Mouse (Mus musculus) midbrain, embryonic 14.5 days (tissue): ENCODE data around the gene Nfu1. TPM values are rescaled to one million over a fixed set of nuclear protein-coding genes. Genes with fewer than 3 reads are reported as not detected.
"Not testable (repeated sequence)": the region's sequence is repeated elsewhere in the genome, so short reads cannot be mapped to it uniquely, and the experiment has no call there.

Experiments
- ATAC-seq: fragments of 200-750 bp; cut with Nextera tagmentation; 2 replicates; pipeline ENCODE4 v1.8.0; 2017; ENCODE audit warnings: moderate number of reproducible peaks, moderate library complexity; ENCODE audit not compliant: low FRiP score, low TSS enrichment
- DNase-seq: peaks from one replicate; pipeline ENCODE4 v3.0.0-alpha.2; 2015
- H3K27ac ChIP-seq: fragments of 300-500 bp; sonication (generic); replicated peaks from 2 replicates; pipeline ENCODE4 v1.5.1; 2014; ENCODE audit warnings: mild to moderate bottlenecking, low read depth, low read length, moderate library complexity
- H3K27me3 ChIP-seq: fragments of 300-500 bp; sonication (generic); 2 replicates; pipeline ENCODE4 v1.6.1; 2014; ENCODE audit warnings: low read length, control low read depth, mixed read lengths; ENCODE audit not compliant: control insufficient read depth, insufficient read depth
- H3K36me3 ChIP-seq: fragments of 300-500 bp; sonication (generic); 2 replicates; pipeline ENCODE4 v1.6.1; 2014; ENCODE audit warnings: low read length, control low read depth; ENCODE audit not compliant: control insufficient read depth, insufficient read depth
- H3K4me1 ChIP-seq: fragments of 300-500 bp; sonication (generic); 2 replicates; pipeline ENCODE4 v1.6.1; 2014; ENCODE audit warnings: mild to moderate bottlenecking, antibody characterized with exemption, low read length, control low read depth; ENCODE audit not compliant: control insufficient read depth, insufficient read depth
- H3K4me2 ChIP-seq: fragments of 300-500 bp; sonication (generic); 2 replicates; pipeline ENCODE4 v1.6.1; 2014; ENCODE audit warnings: mild to moderate bottlenecking, low read length, moderate library complexity
- H3K4me3 ChIP-seq: fragments of 300-500 bp; sonication (generic); replicated peaks from 2 replicates; pipeline ENCODE4 v1.5.1; 2014; ENCODE audit warnings: low read depth, low read length
- H3K9ac ChIP-seq: fragments of 300-500 bp; sonication (generic); replicated peaks from 2 replicates; pipeline ENCODE4 v1.6.1; 2014; ENCODE audit warnings: mild to moderate bottlenecking, low read length, moderate library complexity
- H3K9me3 ChIP-seq: fragments of 300-500 bp; sonication (generic); 2 replicates; pipeline ENCODE4 v1.6.1; 2016; ENCODE audit warnings: low read length, control low read depth, mixed read lengths; ENCODE audit not compliant: control insufficient read depth
- WGBS: fragments of 180-500 bp; shearing (Covaris S2); extraction: QIAGEN DNeasy Blood & Tissue Kit; methylation state at CpG from one replicate; pipeline ENCODE4 v1.1.7; 2014; 5-methylcytosine and 5-hydroxymethylcytosine counted together
- polyA plus RNA-seq: library from polyadenylated mRNA; unstranded; fragments of >200 nt; fragmentation: Nextera tagmentation; extraction: Ambion mirVana; gene quantifications from 2 replicates; pipeline ENCODE4 v1.2.1, GENCODE M21; 2014

Gene Nfu1
- polyA plus RNA-seq, 1 experiment from 2014 or later = 130 TPM

DNA sequence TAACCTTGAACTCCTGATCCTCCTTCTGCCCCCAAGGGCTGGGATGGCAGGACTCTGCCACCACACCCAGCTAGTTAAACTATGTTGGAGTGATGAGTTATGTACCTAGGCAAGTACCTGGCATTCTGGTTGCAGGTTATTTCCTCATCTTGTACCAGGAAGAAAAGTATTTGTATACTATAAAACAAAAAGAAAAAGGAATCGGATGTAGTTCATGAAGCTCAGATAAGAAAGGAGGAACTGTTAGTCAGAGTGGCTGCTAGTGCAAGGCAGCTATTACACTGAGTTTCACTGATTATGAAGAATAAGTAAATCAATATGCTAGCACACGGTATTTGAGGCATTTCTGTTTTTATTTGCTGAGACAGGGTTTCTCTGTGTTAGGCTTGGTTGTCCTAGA lies 35.9 kb downstream of the Nfu1 start:
- H3K4me3 ChIP-seq = no peak overlapping the region
- no peak for ATAC-seq
- H3K27me3 ChIP-seq = no peaks in the 10 kb centered on the region
- H3K4me2 ChIP-seq = no peak overlapping the region
- no peak overlapping the region for H3K9ac ChIP-seq
- no peak overlapping the region for H3K27ac ChIP-seq
- no peak for DNase-seq
- 92% methylated on average over 2 of the region's 2 CpGs for WGBS
- peaks cover 7% of the 10 kb centered on the region for H3K4me1 ChIP-seq
- no peaks in the 10 kb centered on the region for H3K9me3 ChIP-seq
- peaks cover 3% of the 10 kb centered on the region; the same call in 1 of the 2 replicates for H3K36me3 ChIP-seq

DNA sequence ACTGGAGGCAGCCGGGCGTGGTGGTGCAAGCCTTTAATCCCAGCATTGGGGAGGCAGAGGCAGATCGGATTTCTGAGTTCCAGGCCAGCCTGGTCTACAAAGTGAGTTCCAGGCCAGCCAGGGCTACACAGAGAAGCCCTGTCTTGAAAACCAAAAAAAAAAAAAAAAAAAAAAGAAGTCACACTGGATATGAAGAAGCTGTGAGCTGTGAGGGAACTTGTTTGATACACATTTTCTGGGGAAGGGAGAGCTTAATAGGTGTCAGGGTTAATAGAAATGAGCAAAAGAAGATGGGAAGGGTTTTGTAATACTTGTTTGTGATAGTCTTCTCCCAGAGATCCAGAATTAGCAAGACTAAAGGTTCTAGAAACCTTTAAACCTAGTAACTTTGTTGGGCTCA lies 36.5 kb downstream of the Nfu1 start:
- 63% methylated on average over 3 of the region's 3 CpGs for WGBS
- Histone ChIP-seq H3K36me3 (peaks cover 3% of the 10 kb centered on the region; the same call in 1 of the 2 replicates), H3K4me3 (no peak overlapping the region), H3K27ac (no peak overlapping the region), H3K27me3 (no peaks in the 10 kb centered on the region), H3K9me3 (no peaks in the 10 kb centered on the region), H3K4me1 (peaks cover 7% of the 10 kb centered on the region), H3K9ac (no peak overlapping the region), H3K4me2 (no peak overlapping the region)
- DNase-seq (no peak), ATAC-seq (no peak)

DNA sequence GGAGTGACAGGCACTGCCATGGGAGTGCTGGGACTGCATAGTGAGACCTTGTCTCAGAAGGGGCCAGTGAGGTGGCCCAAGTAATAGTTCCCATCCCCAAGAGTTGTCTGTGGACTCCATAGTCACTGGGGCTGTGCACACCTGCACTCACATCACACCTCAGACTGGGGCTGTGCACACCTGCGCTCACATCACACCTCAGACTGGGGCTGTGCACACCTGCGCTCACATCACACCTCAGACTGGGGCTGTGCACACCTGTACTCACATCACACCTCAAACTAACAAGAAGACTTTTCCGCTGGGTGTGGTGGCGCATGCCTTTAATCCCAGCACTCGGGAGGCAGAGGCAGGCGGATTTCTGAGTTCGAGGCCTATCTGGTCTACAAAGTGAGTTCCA lies 39.7 kb downstream of the Nfu1 start:
- not testable (repeated sequence) for H3K27me3 ChIP-seq, H3K4me3 ChIP-seq, H3K27ac ChIP-seq, H3K9ac ChIP-seq, H3K4me1 ChIP-seq, H3K9me3 ChIP-seq, H3K4me2 ChIP-seq, ATAC-seq, DNase-seq
- peaks cover 26% of the 10 kb centered on the region for H3K36me3 ChIP-seq
- over 99% methylated on average over 7 of the region's 7 CpGs for WGBS

DNA sequence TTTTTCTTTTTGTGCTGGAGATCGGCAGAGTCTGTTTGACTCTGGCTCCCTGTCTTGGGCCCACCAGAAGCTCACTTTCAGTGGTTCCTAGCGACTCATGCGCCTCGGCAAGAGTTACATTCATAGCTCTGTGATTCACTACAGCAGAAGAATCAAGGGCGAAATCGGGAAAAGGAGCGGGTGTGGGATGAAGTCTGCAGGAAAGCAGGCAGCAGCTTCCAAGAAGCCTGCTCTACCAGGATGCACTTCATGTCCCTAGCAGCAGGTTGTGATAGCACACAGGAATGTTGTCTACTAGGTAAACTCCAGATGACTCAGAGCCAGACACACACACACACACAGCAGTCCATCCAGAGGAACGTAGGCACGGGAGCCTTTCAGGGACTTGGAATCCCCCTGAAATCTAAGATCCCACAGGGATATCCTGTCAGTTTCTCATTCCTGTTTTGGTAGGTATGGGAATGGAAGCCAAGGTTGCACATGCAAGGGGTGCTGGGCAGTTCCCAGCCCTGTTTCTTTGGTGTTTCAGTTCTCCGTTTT lies 42.9 kb downstream of the Nfu1 start:
- no peak for DNase-seq
- H3K4me2 ChIP-seq = no peak overlapping the region
- 95% methylated on average over 10 of the region's 10 CpGs for WGBS
- no peak overlapping the region for H3K4me3 ChIP-seq
- ATAC-seq = no peak
- H3K36me3 ChIP-seq = peaks cover 56% of the 10 kb centered on the region
- H3K27ac ChIP-seq = no peak overlapping the region
- H3K9ac ChIP-seq = no peak overlapping the region
- H3K9me3 ChIP-seq = no peaks in the 10 kb centered on the region
- H3K27me3 ChIP-seq = no peaks in the 10 kb centered on the region
- no peaks in the 10 kb centered on the region for H3K4me1 ChIP-seq

DNA sequence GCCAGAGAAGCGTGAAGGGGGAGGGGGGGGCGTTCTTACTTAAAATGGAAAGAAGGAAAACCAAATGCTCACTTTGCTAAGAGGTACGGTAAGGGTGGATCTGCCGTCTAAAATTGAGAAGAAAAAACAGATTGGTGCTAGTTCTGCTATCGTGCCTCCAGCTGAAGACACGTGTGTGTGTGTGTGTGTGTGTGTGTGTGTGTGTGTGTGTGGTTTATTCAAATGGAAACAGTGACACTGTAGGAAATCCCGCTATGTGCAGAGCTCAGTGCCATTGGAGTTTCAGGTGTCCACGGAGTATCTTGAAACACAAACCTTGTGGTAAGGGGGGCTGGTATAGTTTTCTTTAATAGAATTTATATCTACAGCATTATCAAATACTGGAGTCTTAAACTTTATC lies 45.2 kb downstream of the Nfu1 start:
- 95% methylated on average over 8 of the region's 8 CpGs for WGBS
- no peak for ATAC-seq

DNA sequence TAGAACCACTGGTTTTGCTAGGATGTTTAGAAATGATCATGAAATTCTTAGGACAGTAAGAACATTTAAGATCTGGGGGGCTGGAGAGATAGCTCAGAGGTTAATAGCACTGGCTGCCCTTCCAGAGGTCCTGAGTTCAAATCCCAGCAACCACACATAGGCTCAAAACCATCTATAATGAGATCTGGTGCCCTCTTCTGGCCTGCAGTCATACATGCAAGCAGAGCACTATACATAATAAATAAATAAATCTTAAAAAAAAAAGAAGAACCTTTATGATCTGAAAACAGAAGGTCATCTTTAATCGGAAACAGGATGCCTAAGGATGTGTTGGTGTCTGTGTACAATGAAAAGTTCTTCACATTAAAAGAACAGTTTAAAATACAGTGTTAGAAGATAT lies 50.7 kb downstream of the Nfu1 start:
- Histone ChIP-seq H3K4me1 (no peaks in the 10 kb centered on the region), H3K4me2 (no peak overlapping the region), H3K9ac (no peak overlapping the region), H3K9me3 (no peaks in the 10 kb centered on the region), H3K27me3 (no peaks in the 10 kb centered on the region), H3K27ac (no peak overlapping the region), H3K4me3 (no peak overlapping the region), H3K36me3 (peaks cover 83% of the 10 kb centered on the region)
- DNase-seq (no peak), ATAC-seq (no peak)
- 95% methylated on average over 1 of the region's 1 CpGs for WGBS

More for the DNA sequence above, 45.2 kb downstream of the Nfu1 start:
- H3K4me3 ChIP-seq = no peak overlapping the region
- no peak overlapping the region for H3K9ac ChIP-seq
- no peak for DNase-seq
- no peak overlapping the region for H3K27ac ChIP-seq
- peaks cover 75% of the 10 kb centered on the region for H3K36me3 ChIP-seq
- H3K4me2 ChIP-seq = no peak overlapping the region
- no peaks in the 10 kb centered on the region for H3K9me3 ChIP-seq
- no peaks in the 10 kb centered on the region for H3K4me1 ChIP-seq
- H3K27me3 ChIP-seq = no peaks in the 10 kb centered on the region

DNA sequence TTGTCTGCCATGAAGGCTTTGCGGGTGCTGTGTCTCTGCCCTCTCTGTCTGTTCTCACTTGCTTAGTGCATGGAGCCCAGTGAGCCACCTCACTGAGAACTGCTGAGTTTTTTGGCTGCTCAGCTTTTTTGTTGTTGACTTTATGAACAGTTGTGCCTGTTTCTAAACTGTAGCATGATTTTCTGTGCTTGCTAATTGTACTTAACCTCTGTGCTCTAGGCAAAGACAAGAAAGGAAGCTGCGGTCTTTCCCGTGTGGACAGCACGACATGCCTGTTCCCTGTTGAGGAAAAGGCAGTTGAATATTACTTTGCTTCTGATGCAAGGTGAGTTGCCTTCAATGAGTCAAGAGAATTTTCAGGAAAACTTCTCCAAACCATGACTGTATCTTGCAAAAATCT lies 54.5 kb downstream of the Nfu1 start:
- no peak for ATAC-seq
- Histone ChIP-seq H3K4me2 (no peak overlapping the region), H3K27me3 (no peaks in the 10 kb centered on the region), H3K9me3 (no peaks in the 10 kb centered on the region), H3K4me3 (no peak overlapping the region), H3K4me1 (no peaks in the 10 kb centered on the region), H3K36me3 (peaks cover 82% of the 10 kb centered on the region), H3K9ac (no peak overlapping the region), H3K27ac (no peak overlapping the region)
- WGBS = 94% methylated on average over 4 of the region's 4 CpGs
- DNase-seq = no peak

DNA sequence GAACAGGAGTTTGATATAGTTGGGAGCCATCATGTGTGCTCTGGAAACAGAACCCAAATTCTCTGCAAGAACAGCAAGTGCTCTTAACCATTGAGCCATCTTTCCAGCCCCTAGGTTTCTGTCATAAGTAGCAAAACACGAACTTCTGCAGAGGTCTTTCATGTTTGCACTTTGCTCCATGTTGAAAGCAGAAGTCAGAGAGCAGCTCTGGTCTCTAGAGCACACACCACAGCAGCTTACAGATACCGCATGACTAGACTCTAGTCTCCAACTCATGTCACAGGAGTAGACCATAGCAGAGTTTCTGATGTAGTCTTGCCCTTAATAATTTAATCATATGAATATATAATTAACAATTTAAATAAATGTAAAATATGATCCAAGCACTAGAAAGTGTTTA lies 59.2 kb downstream of the Nfu1 start:
- H3K4me1 ChIP-seq = no peaks in the 10 kb centered on the region
- no peaks in the 10 kb centered on the region for H3K9me3 ChIP-seq
- no peak for DNase-seq
- H3K36me3 ChIP-seq = peaks cover 90% of the 10 kb centered on the region
- no peak overlapping the region for H3K4me2 ChIP-seq
- no peak for ATAC-seq
- H3K4me3 ChIP-seq = no peak overlapping the region
- WGBS = 83% methylated on average over 2 of the region's 2 CpGs
- H3K27ac ChIP-seq = no peak overlapping the region
- no peaks in the 10 kb centered on the region for H3K27me3 ChIP-seq
- no peak overlapping the region for H3K9ac ChIP-seq

DNA sequence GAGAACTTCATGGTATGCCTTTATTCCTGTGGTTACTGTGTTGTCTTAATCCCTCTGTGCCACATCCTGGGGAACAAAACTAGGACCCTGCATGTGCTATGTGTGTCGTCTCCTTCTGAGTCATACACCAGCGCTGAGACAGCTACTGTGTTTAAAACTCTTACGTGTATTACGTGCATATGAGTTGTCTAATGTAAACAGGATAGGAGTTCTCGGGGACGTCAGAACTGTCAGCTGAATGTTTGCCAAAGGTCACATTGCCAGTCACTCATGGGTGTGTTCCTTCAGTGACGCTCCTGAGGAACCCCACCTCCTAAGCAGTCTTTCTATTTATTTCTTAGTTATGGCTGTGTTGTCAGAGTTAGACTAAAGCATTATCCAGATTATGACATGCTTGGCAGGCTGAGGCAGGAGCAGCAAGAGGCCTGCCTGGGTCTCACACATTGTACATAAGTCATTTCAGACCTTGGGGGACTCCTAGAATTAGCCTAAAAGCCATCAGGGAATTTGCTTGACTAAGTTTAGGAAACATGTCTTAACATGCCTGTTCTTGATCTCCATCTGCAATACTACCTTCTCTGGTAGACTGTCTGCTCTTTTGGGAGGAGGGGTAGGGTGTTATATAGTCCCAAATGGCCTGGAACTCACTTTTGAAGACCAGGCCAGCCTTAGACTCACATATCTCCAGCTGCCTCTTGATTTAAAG lies 60.3 kb downstream of the Nfu1 start:
- Histone ChIP-seq H3K4me3 (no peak overlapping the region), H3K27me3 (no peaks in the 10 kb centered on the region), H3K36me3 (peaks cover 90% of the 10 kb centered on the region), H3K9ac (no peak overlapping the region), H3K4me1 (no peaks in the 10 kb centered on the region), H3K9me3 (no peaks in the 10 kb centered on the region), H3K4me2 (no peak overlapping the region), H3K27ac (no peak overlapping the region)
- DNase-seq (no peak), ATAC-seq (no peak)
- WGBS = 88% methylated on average over 7 of the region's 7 CpGs
